ENCODE assay signal across 1 mouse cellular context in the genomic region with DNA sequence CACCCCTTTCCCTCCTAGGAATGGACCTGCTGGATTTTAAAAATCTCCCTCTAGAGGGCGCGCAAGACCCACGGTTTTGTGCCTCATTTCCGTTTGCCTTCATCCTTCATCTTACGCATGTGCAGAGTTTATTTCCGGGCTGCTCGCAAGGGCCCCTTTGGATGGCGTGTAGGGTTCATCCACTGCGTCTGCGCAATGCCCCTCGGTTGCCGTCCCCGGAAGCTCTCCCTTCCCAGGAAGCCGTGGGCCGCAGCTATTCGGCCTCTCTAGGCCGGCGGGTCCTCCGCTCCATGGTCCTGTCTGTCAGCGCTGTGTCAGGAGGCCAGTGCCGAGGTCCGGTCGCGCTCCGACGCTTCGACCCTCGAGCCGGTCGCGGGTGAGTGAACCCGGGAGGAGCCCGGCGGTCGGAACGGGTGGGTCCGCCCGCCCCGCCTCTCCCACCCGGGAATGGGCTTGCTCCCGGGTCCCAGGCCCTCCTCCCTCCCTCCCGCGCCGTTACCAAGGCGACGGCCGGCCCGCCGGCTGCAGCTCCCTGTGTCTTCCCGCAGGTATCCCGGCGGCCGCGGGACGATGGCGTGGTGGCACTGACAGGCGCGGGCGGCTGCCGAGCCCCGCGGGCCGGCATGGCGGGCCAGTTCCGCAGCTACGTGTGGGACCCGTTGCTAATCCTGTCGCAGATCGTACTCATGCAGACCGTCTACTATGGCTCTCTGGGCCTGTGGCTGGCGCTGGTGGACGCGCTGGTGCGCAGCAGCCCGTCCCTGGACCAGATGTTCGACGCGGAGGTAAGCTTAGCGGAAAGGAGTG.
A peak's percentile ranks its signal among the peaks of the same experiment; 100 is the strongest.
TF ChIP-seq lines count a peak whose summit lies in the region.

A gene (plus strand): TSS at position 223 of the 807 bp plus-strand sequence.

TF ChIP-seq in MEL, 35 proteins besides CTCF, POLR2A, EP300 and RAD21 (continued from another document):
- TF ChIP-seq ZC3H11A (IDR thresholded peaks at IDR 0.05; ENCODE audit: low read depth, low read length) (peak; percentile 37), SMC3 (IDR thresholded peaks at IDR 0.05; ENCODE audit: low read depth, low read length) (peak; percentile 57), MAX (IDR thresholded peaks at IDR 0.05; ENCODE audit: low read length) (peak; percentile 31; the same call in 1 of the 2 replicates), POLR2AphosphoS5 (IDR thresholded peaks at IDR 0.05; ENCODE audit: borderline replicate concordance, low read depth, low read length) (no peak), POLR2AphosphoS2 (IDR thresholded peaks at IDR 0.05; ENCODE audit: low read length) (peak; percentile 35; the same call in 1 of the 2 replicates), ZKSCAN1 (IDR thresholded peaks at IDR 0.05; ENCODE audit: low read depth, low read length) (no peak), ELF1 (IDR thresholded peaks at IDR 0.05; ENCODE audit: low read depth, low read length) (peak; percentile 100), CHD2 (IDR thresholded peaks at IDR 0.05; ENCODE audit: low read length) (peak; percentile 23; the same call in 1 of the 2 replicates), NELFE (IDR thresholded peaks at IDR 0.05; ENCODE audit: low read depth, low read length) (peak; percentile 68), UBTF (IDR thresholded peaks at IDR 0.05; ENCODE audit: borderline replicate concordance, insufficient read depth, low read depth, low read length) (no peak), GATA1 (IDR thresholded peaks at IDR 0.05; ENCODE audit: low read depth, low read length) (0 out of 2 replicates have a peak, but pooled peaks have one; percentile 17), MYB (IDR thresholded peaks at IDR 0.05; ENCODE audit: low read depth, low read length) (no peak), USF1 (IDR thresholded peaks at IDR 0.05; ENCODE audit: low read depth, low read length) (peak; percentile 41), TCF12 (IDR thresholded peaks at IDR 0.05; ENCODE audit: low read depth, low read length) (peak; percentile 62), USF2 (IDR thresholded peaks at IDR 0.05; ENCODE audit: borderline replicate concordance in 1 of 2, insufficient read depth in 1 of 2, low read depth in 1 of 2, low read length in 2 of 2) (no peak), ZMIZ1 (IDR thresholded peaks at IDR 0.05; ENCODE audit: low read depth, low read length) (no peak)
